Mouse (Mus musculus) E14TG2a.4 (cell line): ENCODE data around the gene Vgll1.

Experiments
- H3K27me3 ChIP-seq: 2 replicates; pipeline ENCODE4 v1.6.1; 2014; ENCODE audit warnings: low read length, control low read depth; ENCODE audit not compliant: insufficient read depth
- H3K36me3 ChIP-seq: 2 replicates; pipeline ENCODE4 v1.6.1; 2014; ENCODE audit warnings: low read length, control low read depth; ENCODE audit not compliant: insufficient read depth
- H3K4me1 ChIP-seq: replicated peaks from 2 replicates; pipeline ENCODE4 v1.6.1; 2014; ENCODE audit warnings: low read depth, low read length, control low read depth
- H3K4me3 ChIP-seq: replicated peaks from 2 replicates; pipeline ENCODE4 v1.5.1; 2014; ENCODE audit warnings: mild to moderate bottlenecking, low read length
- H3K9me3 ChIP-seq: 2 replicates; pipeline ENCODE4 v1.6.1; 2014; ENCODE audit warnings: low read length, control low read depth
- CTCF ChIP-seq: conservative IDR thresholded peaks from 2 replicates; pipeline ENCODE4 v1.5.1; 2014; ENCODE audit warnings: low read length
- NANOG ChIP-seq: IDR thresholded peaks from 2 replicates; pipeline ENCODE4 v1.6.1; 2014; ENCODE audit warnings: borderline replicate concordance, low read length, mixed read lengths
- POU5F1 ChIP-seq: IDR thresholded peaks from 2 replicates; pipeline ENCODE4 v1.6.1; 2014; ENCODE audit warnings: low read length, borderline replicate concordance

Gene Vgll1

DNA sequence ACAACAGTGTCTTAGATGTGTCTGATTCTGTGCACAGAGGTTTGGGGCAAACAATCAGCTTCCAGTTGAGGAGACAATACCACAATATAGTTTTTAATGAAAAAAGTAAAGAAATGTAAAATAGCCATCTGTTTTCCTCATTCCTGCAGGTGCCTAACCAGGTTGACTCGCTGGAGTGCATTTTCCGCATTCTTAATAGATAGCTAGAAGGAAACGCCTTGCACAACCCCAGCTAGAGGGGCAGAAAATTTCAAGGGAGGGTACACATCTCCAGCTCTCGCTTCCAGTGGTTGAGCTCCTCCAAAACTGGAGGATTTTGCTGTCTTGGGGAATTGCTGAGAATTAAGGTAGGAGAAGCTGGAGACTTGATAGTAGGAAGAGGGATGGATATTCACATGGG lies at the start of gene Vgll1:
TSS of gene Vgll1 (plus strand) at position 301 of the 400 bp plus-strand sequence.
- Histone ChIP-seq H3K27me3 (no peaks in the 10 kb centered on the region), H3K9me3 (no peaks in the 10 kb centered on the region), H3K4me1 (no peaks in the 10 kb centered on the region), H3K4me3 (no peak within 1 kb of the TSS), H3K36me3 (no peaks in the 10 kb centered on the region)
- no peak for TF ChIP-seq CTCF
- TF ChIP-seq POU5F1, result no peak
- TF ChIP-seq NANOG, result no peak

DNA sequence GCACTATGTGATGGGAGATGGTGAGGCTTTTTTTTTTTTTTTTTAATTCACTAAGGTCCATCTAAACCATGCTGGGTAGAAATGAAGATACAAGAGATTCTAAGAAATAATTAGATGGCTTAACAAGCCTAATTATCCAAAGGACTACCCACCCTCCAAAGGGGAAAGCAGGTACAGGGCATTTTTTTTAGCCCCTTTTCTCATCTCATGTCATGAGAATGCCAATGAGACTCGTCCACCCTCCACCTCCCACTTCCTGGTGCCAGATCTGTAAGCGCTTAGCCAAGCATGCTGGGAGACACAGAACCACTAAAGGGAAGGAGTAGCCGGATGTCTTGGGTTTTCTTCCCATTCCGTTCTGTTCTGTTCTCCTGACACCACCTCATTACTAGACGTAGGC lies 45.1 kb upstream of the Vgll1 start, which contains the start of gene Brs3:
TSS of gene Brs3 (plus strand) at position 301 of the 400 bp plus-strand sequence.
- no peak within 1 kb of the TSS for H3K4me3 ChIP-seq
- no peaks in the 10 kb centered on the region for H3K9me3 ChIP-seq
- no peaks in the 10 kb centered on the region for H3K27me3 ChIP-seq
- no peaks in the 10 kb centered on the region for H3K36me3 ChIP-seq
- no peaks in the 10 kb centered on the region for H3K4me1 ChIP-seq
- no peak for TF ChIP-seq POU5F1
- TF ChIP-seq NANOG, result no peak
- no peak for TF ChIP-seq CTCF

DNA sequence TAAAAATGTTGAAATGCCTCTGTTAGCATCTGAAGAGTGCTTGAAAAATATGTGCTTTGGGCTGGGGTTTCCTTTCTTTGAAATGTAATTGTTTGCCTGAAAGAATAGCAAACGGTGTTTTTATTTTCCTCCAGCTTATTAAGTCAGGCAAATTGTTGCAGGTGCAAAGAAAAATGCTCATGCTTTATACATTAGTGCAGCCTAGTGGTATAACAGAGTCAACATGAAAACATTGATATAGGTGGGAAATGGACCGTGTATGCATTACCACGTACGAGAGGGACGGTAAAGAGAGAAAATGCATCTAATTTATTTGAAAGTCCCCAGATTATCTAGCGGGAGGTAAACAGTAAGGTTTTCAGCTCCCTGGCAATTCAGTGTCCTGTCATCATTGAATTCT lies 44.0 kb upstream of the Vgll1 start:
- H3K4me3 ChIP-seq, result no peak overlapping the region
- no peaks in the 10 kb centered on the region for H3K4me1 ChIP-seq
- H3K27me3 ChIP-seq, result no peaks in the 10 kb centered on the region
- H3K36me3 ChIP-seq, result no peaks in the 10 kb centered on the region
- H3K9me3 ChIP-seq, result no peaks in the 10 kb centered on the region
- TF ChIP-seq CTCF (no peak), POU5F1 (no peak), NANOG (no peak)

DNA sequence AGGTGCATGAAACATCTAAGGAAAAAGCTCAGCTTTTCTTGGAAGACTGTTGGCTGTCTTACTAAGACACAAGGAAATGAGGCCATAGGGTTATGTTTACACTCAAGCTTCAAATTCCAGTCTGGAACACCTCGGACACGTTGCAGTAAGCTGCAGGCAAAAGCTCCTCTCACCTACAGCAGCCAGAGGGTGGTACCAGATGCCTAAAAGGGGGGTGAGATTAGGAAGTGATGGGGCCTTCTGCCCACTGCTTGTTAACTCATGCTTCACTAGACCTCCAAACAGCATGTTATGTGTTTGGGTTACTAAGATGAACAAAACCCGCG lies 35.1 kb upstream of the Vgll1 start:
- Histone ChIP-seq H3K9me3 (no peaks in the 10 kb centered on the region), H3K27me3 (no peaks in the 10 kb centered on the region), H3K4me3 (peak overlapping the region; percentile 82), H3K36me3 (peaks cover 20% of the 10 kb centered on the region), H3K4me1 (0 out of 2 replicates have a peak, but pooled peaks cover 4% of the 10 kb centered on the region)
- TF ChIP-seq POU5F1 (no peak), CTCF (no peak), NANOG (no peak)

GRCm38 (mm10) chrX:57053174-57053992 lies 34.5 kb upstream of the Vgll1 start, which contains the start of gene Htatsf1:
Htatsf1 (plus strand) TSS chrX:57053583.
- Histone ChIP-seq H3K27me3 (no peaks in the 10 kb centered on the region), H3K4me1 (0 out of 2 replicates have a peak, but pooled peaks cover 4% of the 10 kb centered on the region), H3K4me3 (peak within 1 kb of the TSS; percentile 82), H3K9me3 (no peaks in the 10 kb centered on the region), H3K36me3 (peaks cover 21% of the 10 kb centered on the region)
- no peak for TF ChIP-seq NANOG
- TF ChIP-seq CTCF, result no peak
- no peak for TF ChIP-seq POU5F1

DNA sequence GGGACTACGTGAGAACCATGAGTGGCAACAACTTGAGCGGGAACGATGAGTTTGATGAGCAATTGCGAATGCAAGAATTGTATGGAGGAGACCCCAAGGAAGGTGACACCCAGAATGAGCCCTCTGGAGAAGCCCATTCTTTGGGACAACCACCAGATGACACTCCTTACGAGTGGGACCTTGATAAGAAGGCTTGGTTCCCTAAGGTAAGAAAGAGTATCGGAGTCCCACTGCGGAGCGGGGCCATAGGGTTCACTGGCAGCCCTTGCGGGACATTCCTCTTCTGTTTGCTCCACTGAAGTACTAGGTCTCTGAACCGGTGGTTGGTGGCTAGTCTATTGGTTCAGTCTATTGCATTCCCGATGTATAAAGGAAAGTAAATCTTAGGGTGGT lies 33.9 kb upstream of the Vgll1 start:
- TF ChIP-seq NANOG (no peak), CTCF (no peak), POU5F1 (no peak)
- Histone ChIP-seq H3K9me3 (no peaks in the 10 kb centered on the region), H3K36me3 (peaks cover 27% of the 10 kb centered on the region), H3K4me3 (peak overlapping the region; percentile 82), H3K27me3 (no peaks in the 10 kb centered on the region), H3K4me1 (0 out of 2 replicates have a peak, but pooled peaks cover 4% of the 10 kb centered on the region)

GRCm38 (mm10) chrX:57081496-57081895 lies 6.4 kb upstream of the Vgll1 start:
- no peak overlapping the region for H3K4me3 ChIP-seq
- TF ChIP-seq POU5F1 (no peak), NANOG (no peak), CTCF (no peak)
- no peaks in the 10 kb centered on the region for H3K9me3 ChIP-seq
- H3K36me3 ChIP-seq, result no peaks in the 10 kb centered on the region
- H3K4me1 ChIP-seq, result no peaks in the 10 kb centered on the region
- no peaks in the 10 kb centered on the region for H3K27me3 ChIP-seq

DNA sequence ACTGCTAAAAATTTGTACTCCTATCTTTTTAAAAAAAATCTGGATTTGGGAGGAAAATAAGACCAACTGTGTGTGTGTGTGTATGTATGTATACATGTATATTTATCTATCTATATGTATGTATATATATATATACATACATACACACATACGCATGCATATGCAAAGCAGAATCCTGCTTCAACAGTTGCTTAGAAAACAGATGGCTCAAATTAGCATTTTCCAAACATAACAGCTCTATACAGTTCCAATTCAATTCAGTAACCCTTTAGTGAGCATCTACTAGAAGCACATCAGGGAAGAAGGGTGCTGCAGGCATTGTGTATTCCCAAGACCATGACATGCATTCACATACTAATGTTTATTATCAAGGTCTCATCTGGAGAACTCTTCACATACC lies 15.5 kb downstream of the Vgll1 start:
- Histone ChIP-seq H3K9me3 (no peaks in the 10 kb centered on the region), H3K36me3 (no peaks in the 10 kb centered on the region), H3K4me1 (no peaks in the 10 kb centered on the region), H3K27me3 (no peaks in the 10 kb centered on the region), H3K4me3 (no peak overlapping the region)
- TF ChIP-seq NANOG (no peak), CTCF (no peak), POU5F1 (no peak)

GRCm38 (mm10) chrX:57106956-57107355 lies 19.1 kb downstream of the Vgll1 start:
- no peak overlapping the region for H3K4me3 ChIP-seq
- no peaks in the 10 kb centered on the region for H3K27me3 ChIP-seq
- H3K36me3 ChIP-seq, result no peaks in the 10 kb centered on the region
- H3K4me1 ChIP-seq, result no peaks in the 10 kb centered on the region
- no peaks in the 10 kb centered on the region for H3K9me3 ChIP-seq
- TF ChIP-seq NANOG (no peak), POU5F1 (no peak), CTCF (no peak)
